Mouse (Mus musculus) urinary bladder, postnatal 25 days (tissue): ENCODE data around the gene Gjb3.

ENCODE experiments used
- DNase-seq: peaks from one replicate; pipeline ENCODE4 v3.0.0; 2022; ENCODE audit warnings: low spot score

Gjb3 gene

GRCm38 (mm10) chr4:127279241-127279640 lies 51.4 kb downstream of the Gjb3 start:
- no peak for DNase-seq

GRCm38 (mm10) chr4:127278451-127279001 lies 52.1 kb downstream of the Gjb3 start:
- DNase-seq, result no peak
